Mouse (Mus musculus) forebrain, embryonic 16.5 days (tissue): ENCODE results near the gene Pxylp1. TPM values are rescaled to one million over a fixed set of nuclear protein-coding genes. Genes with fewer than 3 reads are reported as not detected.

ENCODE experiments used
- ATAC-seq: fragments of 200-750 bp; cut with Nextera tagmentation; 2 replicates; pipeline ENCODE4 v1.8.0; 2017; ENCODE audit warnings: mild to moderate bottlenecking, moderate library complexity
- H3K27ac ChIP-seq: fragments of 300-500 bp; sonication (generic); 2 replicates; pipeline ENCODE4 v1.5.1; 2014; ENCODE audit warnings: low read length, control low read depth
- H3K27me3 ChIP-seq: fragments of 300-500 bp; sonication (generic); replicated peaks from 2 replicates; pipeline ENCODE4 v1.6.1; 2014; ENCODE audit warnings: low read length; ENCODE audit not compliant: control insufficient read depth, insufficient read depth
- H3K36me3 ChIP-seq: fragments of 300-500 bp; sonication (generic); 2 replicates; pipeline ENCODE4 v1.6.1; 2014; ENCODE audit not compliant: control insufficient read depth, insufficient read depth
- H3K4me1 ChIP-seq: fragments of 300-500 bp; sonication (generic); replicated peaks from 2 replicates; pipeline ENCODE4 v1.6.1; 2014; ENCODE audit warnings: low read length; ENCODE audit not compliant: control insufficient read depth, insufficient read depth
- H3K4me2 ChIP-seq: fragments of 300-500 bp; sonication (generic); 2 replicates; pipeline ENCODE4 v1.6.1; 2014; ENCODE audit warnings: mild to moderate bottlenecking, low read length, control low read depth
- H3K4me3 ChIP-seq: fragments of 300-500 bp; sonication (generic); replicated peaks from 2 replicates; pipeline ENCODE4 v1.5.1; 2014; ENCODE audit warnings: mild to moderate bottlenecking, low read length, control low read depth
- H3K9ac ChIP-seq: fragments of 300-500 bp; sonication (generic); replicated peaks from 2 replicates; pipeline ENCODE4 v1.6.1; 2014; ENCODE audit warnings: low read depth, low read length, control low read depth
- H3K9me3 ChIP-seq: fragments of 300-500 bp; sonication (generic); 2 replicates; pipeline ENCODE4 v1.6.1; 2016; ENCODE audit warnings: low read length; ENCODE audit not compliant: control insufficient read depth
- WGBS: fragments of 180-500 bp; shearing (Covaris S2); extraction: QIAGEN DNeasy Blood & Tissue Kit; methylation state at CpG from one replicate; pipeline ENCODE4 v1.1.7; 2014; 5-methylcytosine and 5-hydroxymethylcytosine counted together
- polyA plus RNA-seq: library from polyadenylated mRNA; unstranded; fragments of >200 nt; fragmentation: Nextera tagmentation; extraction: Ambion mirVana; gene quantifications from 2 replicates; pipeline ENCODE4 v1.2.1, GENCODE M21; 2015

The Pxylp1 gene
- polyA plus RNA-seq, 1 experiment from 2014 or later: 33.3 TPM

DNA sequence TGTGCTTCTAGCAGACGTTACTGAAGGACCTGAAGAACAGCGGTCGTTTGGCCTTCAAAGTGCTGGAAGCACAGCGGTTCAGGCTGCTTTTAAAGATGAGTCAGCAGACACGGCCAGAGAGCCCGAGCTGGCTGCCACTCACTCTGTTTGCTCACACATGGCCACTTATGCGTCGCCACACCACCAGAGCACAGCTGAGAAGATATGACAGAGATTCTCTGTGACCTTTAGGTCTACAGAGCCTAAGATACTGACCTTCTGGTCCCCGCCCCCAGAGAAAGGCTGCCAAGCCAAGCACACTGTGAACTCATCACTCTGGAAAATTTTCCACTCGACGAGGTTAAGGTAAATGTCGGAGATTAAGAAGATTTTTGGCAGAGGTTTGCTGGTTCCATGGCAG lies 68.4 kb downstream of the Pxylp1 start:
- Histone ChIP-seq H3K4me1 (0 out of 2 replicates have a peak, but pooled peaks cover 2% of the 10 kb centered on the region), H3K27ac (no peak overlapping the region), H3K9me3 (no peaks in the 10 kb centered on the region), H3K4me3 (no peak overlapping the region), H3K27me3 (no peaks in the 10 kb centered on the region), H3K4me2 (no peak overlapping the region), H3K36me3 (0 out of 2 replicates have a peak, but pooled peaks cover 2% of the 10 kb centered on the region), H3K9ac (no peak overlapping the region)
- ATAC-seq: no peak
- 77% methylated on average over 12 of the region's 12 CpGs for WGBS

- Histone ChIP-seq H3K9ac (no peak overlapping the region), H3K27me3 (no peaks in the 10 kb centered on the region), H3K4me3 (no peak overlapping the region), H3K36me3 (0 out of 2 replicates have a peak, but pooled peaks cover 2% of the 10 kb centered on the region), H3K9me3 (no peaks in the 10 kb centered on the region), H3K27ac (no peak overlapping the region), H3K4me2 (no peak overlapping the region), H3K4me1 (0 out of 2 replicates have a peak, but pooled peaks cover 2% of the 10 kb centered on the region)
- WGBS: 53% methylated on average over 5 of the region's 5 CpGs
- ATAC-seq: no peak
Measured at GRCm38 (mm10) chr9:96823541-96823940, 68.9 kb downstream of the Pxylp1 start.

DNA sequence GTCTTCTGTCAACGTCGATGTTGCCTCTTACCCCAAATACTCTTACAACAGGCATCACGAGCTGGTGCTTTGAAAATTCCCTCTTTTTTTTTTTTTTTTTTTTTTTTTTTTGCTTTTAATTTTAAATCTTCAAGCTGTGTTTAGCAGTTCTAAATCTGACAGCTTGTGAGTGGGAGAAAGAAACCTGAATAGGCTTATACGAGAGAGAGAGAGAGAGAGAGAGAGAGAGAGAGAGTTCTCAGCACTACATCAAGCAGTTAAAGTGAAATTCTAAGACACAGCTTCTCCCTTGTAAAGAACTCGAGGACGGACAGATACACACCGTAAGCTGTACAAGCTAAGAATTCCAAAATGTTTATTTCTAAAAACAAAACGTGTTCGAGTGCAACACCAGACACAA lies 69.5 kb downstream of the Pxylp1 start:
- Histone ChIP-seq H3K4me2 (no peak overlapping the region), H3K36me3 (0 out of 2 replicates have a peak, but pooled peaks cover 2% of the 10 kb centered on the region), H3K4me3 (no peak overlapping the region), H3K9me3 (no peaks in the 10 kb centered on the region), H3K4me1 (peaks cover 2% of the 10 kb centered on the region; the same call in 1 of the 2 replicates), H3K9ac (no peak overlapping the region), H3K27me3 (no peaks in the 10 kb centered on the region), H3K27ac (no peak overlapping the region)
- no peak for ATAC-seq
- WGBS: 70% methylated on average over 9 of the region's 9 CpGs

DNA sequence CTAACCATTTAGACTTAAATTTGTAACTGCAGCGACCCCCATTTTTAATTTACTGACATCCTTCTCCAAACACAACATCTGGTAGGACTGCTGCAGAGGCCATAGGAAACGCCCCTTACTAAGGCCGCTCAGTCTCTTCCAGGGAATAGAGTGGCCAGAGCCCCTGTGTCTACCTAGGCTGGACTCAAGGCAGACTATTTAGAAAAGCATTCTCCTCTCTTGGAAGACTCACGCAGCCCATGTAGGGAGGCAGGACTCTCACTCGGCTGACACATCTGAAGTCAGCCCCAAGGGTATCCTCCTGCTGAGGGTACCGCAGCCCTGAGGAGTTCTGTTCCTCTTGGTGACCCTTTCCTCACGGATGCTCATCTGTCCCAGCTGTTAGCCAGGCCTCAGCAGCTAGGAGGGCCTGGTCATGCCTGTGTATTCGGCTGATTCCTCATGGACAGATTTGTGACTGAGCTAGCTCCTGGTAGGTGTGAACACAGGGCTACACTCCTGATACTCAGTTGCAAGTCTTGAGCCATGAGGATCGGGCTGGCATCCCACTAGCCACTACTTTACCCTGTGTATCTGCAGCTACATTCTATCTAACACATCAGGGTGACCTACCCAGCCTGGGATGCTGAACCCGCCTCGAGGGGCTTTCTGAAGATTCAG lies 73.5 kb downstream of the Pxylp1 start:
- H3K4me2 ChIP-seq: no peak overlapping the region
- no peaks in the 10 kb centered on the region for H3K9me3 ChIP-seq
- no peak overlapping the region for H3K4me3 ChIP-seq
- H3K27me3 ChIP-seq: no peaks in the 10 kb centered on the region
- WGBS: 67% methylated on average over 11 of the region's 11 CpGs
- ATAC-seq: peak; percentile 50
- peaks cover 2% of the 10 kb centered on the region; the same call in 1 of the 2 replicates for H3K4me1 ChIP-seq
- no peak overlapping the region for H3K27ac ChIP-seq
- H3K36me3 ChIP-seq: no peaks in the 10 kb centered on the region
- H3K9ac ChIP-seq: no peak overlapping the region

DNA sequence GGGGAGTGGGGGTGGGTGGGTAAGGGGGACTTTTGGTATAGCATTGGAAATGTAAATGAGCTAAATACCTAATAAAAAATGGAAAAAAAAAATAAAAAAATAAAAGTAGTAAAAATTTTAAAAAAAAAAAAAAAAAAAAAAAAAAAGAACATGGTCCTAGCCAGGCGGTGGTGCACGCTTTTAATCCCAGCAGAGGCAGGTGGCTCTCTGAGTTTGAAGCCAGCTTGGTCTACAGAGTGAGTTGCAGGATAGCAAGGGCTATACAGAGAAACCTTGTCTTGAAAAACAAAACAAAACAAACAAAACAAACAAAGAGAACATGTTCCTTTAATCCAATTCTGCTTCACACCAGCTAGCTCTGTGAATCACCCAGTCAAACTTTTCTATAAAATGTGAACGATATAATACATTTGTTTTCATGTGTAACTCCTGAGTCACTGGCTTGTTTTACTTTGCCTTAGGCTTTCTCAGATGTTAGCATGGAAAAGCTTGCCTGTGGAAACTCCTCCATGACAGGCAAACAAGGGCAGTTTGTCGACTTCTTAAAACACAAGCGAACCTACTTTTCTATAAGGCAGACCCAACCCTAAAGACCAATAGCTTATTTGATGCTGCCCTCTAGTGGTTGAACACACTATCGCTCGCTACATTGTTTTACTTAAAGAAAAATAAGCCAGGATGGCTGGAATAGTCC lies 74.2 kb downstream of the Pxylp1 start:
- H3K4me1 ChIP-seq: no peaks in the 10 kb centered on the region; the same call in 1 of the 2 replicates
- no peaks in the 10 kb centered on the region for H3K9me3 ChIP-seq
- no peaks in the 10 kb centered on the region for H3K27me3 ChIP-seq
- no peak overlapping the region for H3K4me2 ChIP-seq
- H3K27ac ChIP-seq: no peak overlapping the region
- no peak overlapping the region for H3K4me3 ChIP-seq
- peak; percentile 85 for ATAC-seq
- WGBS: 35% methylated on average over 7 of the region's 7 CpGs
- no peak overlapping the region for H3K9ac ChIP-seq
- H3K36me3 ChIP-seq: no peaks in the 10 kb centered on the region

DNA sequence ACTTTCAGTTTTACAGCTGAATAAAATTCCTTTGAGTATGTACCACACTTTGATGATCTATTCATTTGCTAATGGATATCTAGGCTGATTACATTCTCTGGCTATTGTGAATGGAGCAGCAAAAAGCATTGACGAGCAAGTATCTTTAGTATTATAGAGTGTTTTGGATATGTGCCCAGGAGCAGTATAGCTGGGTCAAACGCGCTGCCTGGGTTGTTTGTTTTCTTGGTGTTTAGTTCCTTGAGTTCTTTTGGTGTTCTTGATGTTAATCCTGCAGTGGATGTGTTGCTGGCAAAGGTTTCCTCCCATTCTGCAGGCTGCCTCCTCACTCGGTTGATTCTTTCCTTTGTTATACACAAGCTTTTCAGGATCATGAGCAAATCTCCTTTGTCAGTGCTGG lies 80.5 kb downstream of the Pxylp1 start:
- no peaks in the 10 kb centered on the region for H3K27me3 ChIP-seq

DNA sequence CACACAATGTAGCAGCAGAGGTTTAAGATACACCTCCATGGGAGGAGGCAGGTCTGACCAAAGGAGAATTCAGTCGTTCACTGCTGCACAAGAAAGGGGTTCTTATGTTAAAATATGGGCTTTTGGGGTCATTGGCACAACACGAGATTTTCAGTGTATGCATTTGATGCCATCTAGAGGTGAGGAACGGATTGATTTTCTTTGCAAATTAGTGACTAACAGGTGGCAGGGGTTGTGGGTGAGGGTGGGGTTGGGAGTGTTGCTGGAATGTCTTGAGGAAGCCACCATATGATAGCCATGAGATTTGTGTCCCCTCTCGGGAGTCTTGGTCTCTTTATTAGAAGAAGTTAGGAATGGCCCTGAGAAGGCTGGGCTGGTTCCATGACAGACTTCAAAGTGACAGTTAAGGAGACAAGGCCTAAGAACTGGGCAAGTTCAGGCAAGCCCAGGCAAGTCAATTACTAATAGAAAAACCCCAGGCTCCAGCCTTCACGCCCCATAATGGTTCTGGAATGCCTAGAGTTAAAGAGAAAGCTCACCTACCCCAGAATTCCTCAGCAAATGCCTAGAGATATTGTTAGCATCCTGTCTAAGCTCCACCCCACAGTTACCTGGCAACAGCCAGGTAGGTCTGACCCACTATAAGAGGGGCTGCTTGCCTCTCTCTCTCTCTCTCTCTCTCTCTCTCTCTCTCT lies 92.2 kb downstream of the Pxylp1 start:
- Histone ChIP-seq H3K36me3 (no peaks in the 10 kb centered on the region), H3K9ac (no peak overlapping the region), H3K27ac (no peak overlapping the region), H3K9me3 (no peaks in the 10 kb centered on the region), H3K4me2 (no peak overlapping the region), H3K4me1 (0 out of 2 replicates have a peak, but pooled peaks cover 2% of the 10 kb centered on the region), H3K4me3 (no peak overlapping the region), H3K27me3 (no peaks in the 10 kb centered on the region)
- WGBS: 22% methylated on average over 5 of the region's 5 CpGs
- ATAC-seq: no peak

More for the DNA sequence above, 80.5 kb downstream of the Pxylp1 start:
- WGBS: 5% methylated on average over 4 of the region's 4 CpGs
- Histone ChIP-seq H3K9ac (no peak overlapping the region), H3K4me1 (no peaks in the 10 kb centered on the region), H3K4me2 (no peak overlapping the region), H3K4me3 (no peak overlapping the region), H3K9me3 (no peaks in the 10 kb centered on the region), H3K36me3 (no peaks in the 10 kb centered on the region), H3K27ac (no peak overlapping the region)
- ATAC-seq: no peak

- Histone ChIP-seq H3K4me3 (no peak overlapping the region), H3K4me1 (0 out of 2 replicates have a peak, but pooled peaks cover 4% of the 10 kb centered on the region), H3K9me3 (no peaks in the 10 kb centered on the region), H3K27me3 (no peaks in the 10 kb centered on the region), H3K27ac (no peak overlapping the region), H3K4me2 (no peak overlapping the region), H3K36me3 (no peaks in the 10 kb centered on the region), H3K9ac (no peak overlapping the region)
- WGBS: 97% methylated on average over 3 of the region's 3 CpGs
- no peak for ATAC-seq
Measured at GRCm38 (mm10) chr9:96797311-96797710, 95.2 kb downstream of the Pxylp1 start.

DNA sequence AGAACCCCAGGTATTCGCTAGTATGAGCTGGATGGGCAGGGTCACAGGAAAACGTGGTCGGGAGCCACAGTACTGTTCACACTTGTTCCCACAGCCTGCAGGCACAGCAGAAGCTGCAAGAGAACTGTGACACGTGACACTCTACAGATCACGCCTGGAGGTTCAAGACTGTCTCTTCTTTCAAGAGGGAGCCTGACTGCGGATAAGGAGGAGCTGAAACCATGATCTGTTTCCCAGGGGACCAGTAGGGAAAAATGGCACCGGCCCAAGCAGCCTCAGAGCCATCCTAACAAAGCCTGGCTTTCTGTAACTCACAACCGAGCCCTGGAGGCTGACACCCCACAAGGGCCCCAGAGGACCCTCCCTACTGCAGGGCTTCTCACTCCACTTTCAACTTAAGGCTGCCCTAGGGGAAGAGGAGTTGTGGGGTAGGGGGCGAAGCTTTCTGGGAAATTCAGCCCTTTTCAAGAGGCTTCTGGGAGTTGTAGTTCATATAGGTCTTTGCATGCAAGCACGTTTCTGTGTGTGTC lies 97.0 kb downstream of the Pxylp1 start:
- Histone ChIP-seq H3K9me3 (no peaks in the 10 kb centered on the region), H3K4me1 (0 out of 2 replicates have a peak, but pooled peaks cover 4% of the 10 kb centered on the region), H3K27me3 (no peaks in the 10 kb centered on the region), H3K4me2 (peak overlapping the region; percentile 74), H3K9ac (peak overlapping the region; percentile 69), H3K27ac (peak overlapping the region; percentile 67; the same call in 1 of the 2 replicates), H3K4me3 (peak overlapping the region; percentile 51), H3K36me3 (no peaks in the 10 kb centered on the region)
- peak; percentile 93 for ATAC-seq
- WGBS: 7% methylated on average over 10 of the region's 10 CpGs
